Mouse (Mus musculus) layer of hippocampus, postnatal 25 days (tissue): Measurements from ENCODE around the gene Gm4894. TPM values are rescaled to one million over a fixed set of nuclear protein-coding genes. Genes with fewer than 3 reads are reported as not detected.
A peak's percentile ranks its signal among the peaks of the same experiment; 100 is the strongest.

Experiments
- DNase-seq, 2 experiments: peaks; one replicate each; pipeline ENCODE4 v3.0.0; 2022; ENCODE audit warnings: mixed read lengths in 2 of 2, low spot score in 1 of 2; ENCODE audit errors: extremely low spot score in 1 of 2
- total RNA-seq, 2 experiments: library from RNA; stranded (reverse); gene quantifications; 2 replicates each; pipeline ENCODE4 v1.2.3; 2021

Gene Gm4894
- not detected for total RNA-seq

DNA sequence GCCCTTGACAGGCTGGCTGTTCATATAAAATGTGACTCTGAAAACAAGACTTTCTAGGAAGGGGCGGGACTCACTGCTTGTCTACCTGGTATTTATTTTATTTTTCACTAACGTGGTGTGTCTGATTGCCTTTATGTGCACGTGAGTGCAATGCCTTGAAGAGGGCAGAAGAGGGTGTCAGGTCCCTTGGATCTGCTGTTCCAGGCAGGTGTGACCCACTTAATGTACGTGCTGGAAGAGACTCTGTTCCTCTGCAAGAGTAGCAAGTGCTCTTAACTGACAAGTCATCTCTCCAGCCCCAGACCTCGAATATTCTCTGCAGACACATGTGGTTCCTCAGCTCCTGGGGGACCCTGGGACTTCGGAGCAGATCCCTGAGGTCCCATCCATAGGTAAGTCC is at the start of gene Gm4894:
Gene Gm4894 (plus strand): TSS at position 301 of the 400 bp plus-strand sequence.
- no peak for DNase-seq

DNA sequence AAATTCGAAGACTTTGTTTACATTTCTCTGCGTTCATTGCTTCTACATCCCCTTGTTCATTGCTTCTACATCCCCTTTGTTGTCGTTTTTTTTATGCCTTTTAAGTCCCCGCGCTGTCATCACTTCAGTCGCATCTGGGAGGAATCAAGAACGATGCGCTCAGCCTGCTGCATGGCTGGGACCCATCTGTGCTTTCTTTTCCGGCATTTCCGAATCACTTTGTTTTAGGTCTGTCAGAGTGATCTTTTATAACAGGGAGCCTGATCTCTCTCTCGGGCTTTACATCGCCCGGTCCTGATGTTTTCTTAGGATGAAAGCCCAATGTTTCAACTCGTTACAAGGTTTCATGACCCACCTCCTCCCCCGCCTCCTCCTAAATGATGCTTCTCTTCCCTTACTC is 44.0 kb upstream of the Gm4894 start:
- no peak for DNase-seq

DNA sequence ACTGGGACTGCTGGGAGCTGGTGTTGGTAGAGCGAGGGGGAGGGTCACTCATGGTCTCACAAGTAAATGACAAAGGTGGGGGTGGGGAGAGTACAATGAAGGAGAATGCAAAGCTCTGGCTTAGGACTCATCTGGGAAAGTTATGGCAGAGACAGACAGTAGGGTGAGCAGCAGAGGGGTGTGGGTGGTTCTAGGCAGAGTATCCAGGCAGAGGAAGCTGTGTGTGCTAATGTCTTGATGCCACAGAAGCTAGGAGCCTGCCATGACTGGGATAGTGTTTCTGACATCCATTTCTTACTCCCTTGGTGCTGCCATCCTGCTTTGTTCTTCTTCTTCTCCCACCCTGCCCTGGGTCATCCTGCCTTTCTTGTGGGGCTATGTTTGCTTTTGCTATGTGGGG is 38.8 kb upstream of the Gm4894 start:
- DNase-seq: no peak

DNA sequence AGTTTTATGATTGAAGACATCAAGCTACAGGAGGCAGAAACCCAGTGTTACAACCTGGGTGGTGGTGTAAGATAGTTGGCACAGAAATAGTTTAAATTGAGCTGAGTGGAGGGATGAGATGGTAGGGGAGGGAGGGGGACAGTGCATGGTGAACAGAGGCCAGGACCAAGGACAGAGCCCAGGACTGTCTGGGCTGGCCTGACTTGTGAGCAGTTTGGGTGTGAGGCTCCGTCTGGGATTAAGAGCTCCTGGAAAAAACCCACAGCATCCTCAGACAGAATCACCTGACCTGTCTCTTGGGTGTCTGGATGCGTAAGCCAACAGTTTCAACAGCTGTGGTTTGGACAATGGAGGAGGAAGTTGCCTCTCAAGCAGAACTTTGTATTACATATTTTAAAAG is 35.6 kb upstream of the Gm4894 start:
- DNase-seq: no peak

DNA sequence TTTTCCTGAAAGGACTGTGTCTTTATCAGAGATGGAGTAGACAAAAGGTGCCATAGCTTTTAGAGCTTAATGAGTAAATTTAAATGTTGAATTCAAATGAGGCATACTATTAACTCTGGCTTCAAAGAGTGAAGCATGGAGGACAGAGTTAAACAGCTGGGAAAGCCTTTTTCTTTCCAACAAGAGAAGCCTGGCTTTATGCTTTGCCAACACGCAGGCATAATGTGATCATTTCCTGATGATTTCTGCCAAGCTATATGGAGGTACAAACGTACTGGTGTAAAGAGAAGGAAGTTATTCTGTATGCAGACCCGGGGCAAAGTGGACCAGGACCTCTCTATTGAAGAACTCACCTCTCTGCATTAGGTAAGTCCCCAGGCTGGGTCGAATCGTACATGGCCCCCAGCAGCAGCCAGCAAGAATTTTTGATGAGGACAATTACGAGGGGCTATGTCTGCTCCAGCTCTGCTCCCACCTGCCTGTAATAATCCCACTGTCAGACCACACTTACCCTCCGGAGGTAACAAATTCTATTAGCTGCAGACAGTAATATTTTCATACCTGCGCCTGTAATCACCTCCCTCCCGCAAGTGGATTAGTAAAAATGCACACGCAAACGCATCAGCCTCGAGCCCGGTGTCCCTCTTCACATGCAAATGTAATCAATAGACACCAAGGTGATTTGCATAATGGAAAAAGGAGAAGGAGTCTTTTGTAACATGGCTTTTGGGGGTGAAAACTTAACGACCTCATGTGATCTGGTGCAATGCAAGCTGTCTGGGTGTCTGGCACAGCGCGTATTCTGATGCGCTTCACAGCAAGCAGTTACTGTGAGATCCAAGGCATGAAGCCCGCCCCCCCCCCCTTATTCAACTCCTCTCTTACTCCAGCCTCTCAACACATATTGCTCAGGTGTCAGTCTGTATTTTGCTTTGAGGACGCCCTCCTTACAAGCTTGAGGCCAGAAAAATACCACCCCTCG is 32.4 kb upstream of the Gm4894 start:
- no peak for DNase-seq

DNA sequence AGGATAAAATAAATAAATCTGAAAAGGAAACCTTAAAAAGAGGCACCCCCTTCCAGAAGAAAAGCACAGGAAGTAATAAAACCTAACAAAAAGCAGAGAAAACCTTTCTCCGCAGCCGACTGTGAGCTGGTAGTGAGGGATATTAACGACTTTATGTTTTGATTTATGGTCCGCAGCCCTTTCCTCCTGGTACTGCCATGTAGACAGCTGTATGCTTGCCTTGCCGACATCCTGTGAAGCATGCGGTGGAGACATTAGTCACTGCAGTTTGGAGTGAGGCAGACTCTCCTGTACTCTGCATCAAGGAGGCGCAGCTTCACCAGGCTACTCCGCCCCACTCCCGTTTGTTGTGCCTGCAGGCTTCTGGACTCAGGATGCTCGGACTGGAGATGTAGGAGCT is 25.8 kb upstream of the Gm4894 start:
- DNase-seq: no peak

DNA sequence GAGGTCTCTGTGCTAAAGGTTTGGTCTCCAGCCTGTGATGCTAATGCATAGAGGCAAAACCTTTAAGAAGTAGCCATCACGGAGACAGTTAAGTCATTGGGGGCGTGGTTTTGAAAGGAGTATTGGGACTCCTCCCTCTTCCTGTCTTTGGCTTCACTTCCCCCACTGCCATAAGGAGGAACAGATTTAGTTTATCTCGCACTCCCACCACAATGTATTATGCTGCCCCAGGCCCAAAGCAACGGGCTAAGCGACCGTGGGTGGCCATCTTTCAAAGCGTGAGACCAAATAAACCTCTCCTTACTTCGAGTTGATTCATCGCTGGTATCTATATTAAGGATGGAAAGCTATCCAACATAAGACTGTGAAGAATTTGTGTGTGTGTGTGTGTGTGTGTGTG is 22.9 kb upstream of the Gm4894 start:
- no peak for DNase-seq

DNA sequence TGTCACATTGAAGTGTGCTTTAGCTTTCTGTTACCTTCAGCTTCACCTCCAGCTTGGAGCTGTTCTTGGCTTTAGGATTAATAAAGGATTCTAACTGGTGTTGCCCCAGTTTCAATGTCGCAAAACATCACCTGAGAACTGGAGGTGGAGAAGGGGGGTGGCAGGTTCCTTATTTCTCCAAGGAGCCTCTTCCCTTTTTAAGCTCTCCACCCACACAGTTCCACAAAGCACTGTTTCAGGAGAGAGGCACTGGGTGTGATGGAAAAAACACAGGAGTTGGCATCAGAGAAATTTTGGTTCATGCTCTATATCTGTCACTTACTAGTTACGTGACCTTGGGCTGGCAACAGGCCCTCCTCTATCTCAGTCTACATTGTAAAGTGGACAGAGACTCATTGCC is 21.3 kb upstream of the Gm4894 start:
- DNase-seq: no peak

DNA sequence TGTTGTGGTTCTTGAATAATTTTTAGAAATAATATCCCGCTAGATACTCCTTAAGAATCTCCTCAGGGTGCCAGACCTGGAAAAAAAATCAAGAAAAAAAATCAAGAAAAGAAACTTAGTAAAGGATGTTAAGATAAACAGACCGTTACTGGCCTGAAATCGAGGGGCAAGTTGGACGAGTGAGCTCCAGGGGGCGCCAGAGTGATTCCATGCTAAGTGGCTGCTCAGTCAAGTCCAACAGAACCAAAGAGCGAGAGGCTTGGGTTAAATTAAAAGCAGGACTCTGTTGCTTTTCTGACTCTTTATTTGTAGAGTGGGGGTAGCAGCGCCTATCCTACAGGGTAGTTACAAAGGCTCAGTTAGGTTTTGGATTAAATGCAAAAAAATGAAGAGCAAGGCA is 3.5 kb upstream of the Gm4894 start:
- peak; percentile 59 to 87 for DNase-seq

DNA sequence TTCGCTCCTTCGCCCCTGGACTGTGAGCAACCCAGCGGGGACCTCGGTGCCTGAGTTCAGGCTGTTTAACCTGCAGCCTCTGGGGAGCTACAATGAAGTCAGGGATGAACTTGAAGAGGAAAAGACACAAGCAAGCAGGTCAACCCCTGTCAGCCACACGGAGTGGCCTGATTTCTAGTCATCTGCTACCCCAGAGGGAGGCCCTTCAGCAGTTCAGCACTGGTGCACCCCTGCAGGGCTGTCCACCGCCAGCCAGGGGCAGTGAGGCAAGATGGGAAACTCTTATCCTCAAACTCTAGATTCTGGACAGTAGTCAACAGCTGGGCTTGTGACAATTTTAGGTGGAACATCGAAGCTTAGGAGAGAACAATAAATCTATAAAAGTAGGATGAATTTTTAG is 18.6 kb downstream of the Gm4894 start:
- DNase-seq: no peak

DNA sequence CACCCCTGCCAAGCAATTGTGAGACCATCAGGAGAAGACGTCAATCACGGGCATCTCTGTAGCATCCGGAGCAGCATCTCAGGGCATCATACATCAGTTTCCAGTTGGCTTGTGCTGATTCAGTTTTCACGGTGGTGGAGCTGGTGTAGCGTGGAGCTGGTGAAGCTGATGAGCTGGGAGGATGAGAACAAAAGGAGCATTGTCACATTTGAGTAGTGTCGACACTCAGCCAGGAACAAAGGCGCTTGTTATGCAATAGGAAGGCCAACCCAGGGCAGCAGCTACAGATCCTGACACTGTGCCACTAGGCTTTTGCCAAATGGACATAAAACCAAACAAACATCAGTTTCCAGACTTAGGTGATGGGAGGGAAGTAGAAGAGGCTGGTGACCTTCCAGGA is 23.2 kb downstream of the Gm4894 start:
- no peak for DNase-seq

DNA sequence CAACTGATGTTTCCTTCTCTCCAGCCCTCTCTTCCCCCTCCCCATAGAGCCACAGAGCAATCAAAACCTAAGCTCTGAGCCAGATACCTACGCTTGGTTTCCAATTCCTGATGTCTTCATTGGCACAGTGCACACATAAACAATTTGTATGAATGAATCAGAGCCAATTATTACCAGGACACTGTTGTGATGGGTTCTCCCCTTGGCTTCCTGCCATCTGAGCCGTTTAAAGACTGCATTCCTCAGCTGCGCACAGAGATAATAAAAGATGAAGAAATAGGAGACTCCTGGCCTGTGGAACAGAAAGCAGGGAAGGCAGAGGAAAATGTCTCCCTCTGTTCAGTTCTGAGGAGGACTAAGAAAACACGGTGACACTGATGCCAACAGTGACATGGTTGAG is 25.6 kb downstream of the Gm4894 start:
- no peak for DNase-seq

DNA sequence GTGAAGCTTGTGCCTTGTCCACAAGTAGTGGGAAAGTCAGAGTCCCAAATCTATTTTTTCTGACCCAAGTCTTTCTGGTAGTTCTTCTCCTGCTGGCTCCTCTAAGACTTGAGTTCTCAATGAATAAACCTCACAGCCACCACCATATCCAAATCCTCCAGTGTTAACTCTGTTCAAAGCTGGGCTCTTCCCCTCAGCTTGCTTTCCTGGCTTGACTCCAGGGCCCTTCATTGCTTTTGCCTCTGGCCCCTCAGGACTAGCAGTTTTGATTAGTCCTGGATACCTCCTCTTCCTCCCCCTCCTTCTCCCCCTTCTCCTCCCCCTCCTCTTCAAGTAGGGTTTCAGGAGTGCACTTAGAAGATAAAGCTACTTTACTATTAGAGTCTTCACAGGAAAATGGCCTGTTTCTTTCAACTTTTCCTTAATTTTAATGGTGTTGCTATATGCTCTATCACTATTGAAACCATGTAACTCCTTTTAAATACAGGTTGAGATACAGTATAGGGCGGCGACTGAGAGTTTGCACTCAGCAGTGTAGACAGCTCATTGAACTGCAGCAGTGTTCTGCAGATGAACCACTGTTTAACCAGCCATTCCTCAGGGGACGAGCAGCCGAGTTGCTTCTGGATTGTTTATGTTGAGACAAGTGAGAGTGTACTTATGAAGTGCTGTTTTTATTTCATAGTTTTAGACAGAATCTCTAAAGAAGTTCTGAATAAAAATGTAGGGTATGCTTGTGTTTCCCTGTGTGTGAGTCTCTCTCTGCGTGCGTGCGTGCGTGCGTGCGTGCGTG is 26.4 kb downstream of the Gm4894 start:
- DNase-seq: no peak

DNA sequence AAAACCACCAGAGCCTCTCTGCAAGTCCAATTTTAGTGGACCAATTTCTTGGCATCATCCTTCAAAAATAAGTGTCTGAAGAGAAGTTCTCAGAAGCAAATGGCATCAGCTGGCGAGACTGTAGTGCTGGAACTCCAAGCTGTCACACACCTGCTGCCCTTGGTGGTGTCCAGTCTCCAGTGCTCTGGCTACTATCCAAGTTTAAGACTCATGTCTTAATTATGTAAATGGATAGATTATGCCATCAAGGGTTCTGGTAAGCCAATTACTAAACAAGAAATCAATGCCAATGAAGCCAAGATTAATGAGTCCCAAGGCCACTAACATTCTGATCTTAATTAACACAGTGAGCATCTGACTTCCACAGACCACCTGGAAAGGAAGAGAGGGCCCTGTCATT is 44.8 kb downstream of the Gm4894 start:
- no peak for DNase-seq

DNA sequence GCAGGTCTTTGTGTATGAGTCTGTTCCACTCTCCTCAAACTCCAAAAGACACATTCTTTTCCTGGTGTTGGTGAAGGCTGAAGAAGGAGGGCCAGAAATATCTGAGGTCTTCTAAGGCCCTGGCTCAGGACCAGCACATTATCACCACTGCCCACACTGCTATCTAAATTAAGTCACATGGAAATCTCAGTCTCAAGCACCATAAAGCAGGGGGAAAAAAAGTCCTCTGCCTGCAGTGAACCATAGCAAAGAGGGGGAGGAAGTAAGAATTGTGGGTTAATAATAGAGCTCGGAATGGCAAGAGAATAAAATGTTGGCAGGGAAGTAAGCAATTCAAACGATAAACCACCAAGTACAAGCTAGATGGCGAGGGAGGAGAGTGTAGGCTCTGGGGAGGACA is 57.2 kb downstream of the Gm4894 start:
- DNase-seq: no peak

DNA sequence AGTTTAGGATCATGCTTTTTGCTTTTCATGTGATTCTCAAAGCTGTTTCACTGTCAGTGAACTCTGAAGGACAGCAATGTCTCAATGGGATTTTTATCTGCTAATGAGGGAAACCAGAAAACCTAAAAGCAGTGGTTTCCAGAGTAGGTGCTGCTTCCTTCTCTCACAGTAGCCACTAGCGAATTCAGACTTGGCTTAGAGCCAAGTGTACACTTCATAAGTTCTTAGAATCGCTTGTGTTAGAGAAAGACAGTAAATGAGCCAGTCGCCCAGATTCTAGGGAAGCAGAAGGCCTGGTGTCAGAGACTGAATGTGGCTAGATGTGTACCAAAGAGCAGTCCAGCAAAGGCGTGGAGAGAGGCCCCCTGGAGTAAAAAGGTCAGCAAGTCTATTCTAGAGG is 60.5 kb downstream of the Gm4894 start:
- no peak for DNase-seq

DNA sequence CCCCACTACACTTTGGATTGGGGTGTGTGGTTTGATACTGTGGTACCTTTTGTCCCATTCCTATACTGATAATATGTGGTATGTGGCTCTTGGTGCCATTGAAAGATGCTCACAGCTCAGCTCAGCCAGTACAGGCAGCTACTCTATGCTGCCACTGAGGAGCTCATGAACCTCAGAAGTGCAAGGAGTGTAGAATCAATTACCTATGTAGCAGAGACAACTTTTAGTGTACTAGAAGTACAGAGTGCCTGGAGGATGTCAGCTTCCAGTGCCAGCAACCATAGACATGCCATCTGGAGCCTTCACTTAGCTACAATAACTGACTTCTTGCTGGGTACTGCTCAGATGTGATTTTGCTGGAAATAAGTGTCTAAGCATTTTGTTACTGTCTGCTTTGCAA is 68.3 kb downstream of the Gm4894 start:
- no peak for DNase-seq

Other genes starting within 250 kb of the Gm4894 start
- gene Zw10, start 194.9 kb upstream of the Gm4894 start, total RNA-seq: 10 to 100 TPM; 13.7 to 16.4 TPM
- 1 to 10 TPM in 1 of 2 experiments, under 1 TPM in 1; 0.98 to 1.5 TPM for gene Tmprss5, start 169.3 kb upstream of the Gm4894 start, total RNA-seq
- 1 to 10 TPM; 3.7 TPM for gene Drd2, start 90.1 kb downstream of the Gm4894 start, total RNA-seq
- not detected for gene Ankk1, start 176.5 kb downstream of the Gm4894 start, total RNA-seq
- gene Ttc12, start 235.7 kb downstream of the Gm4894 start, total RNA-seq: 1 to 10 TPM; 1.4 to 1.8 TPM